Comparison of ENCODE assay signal across 7 mouse cellular contexts in the genomic region with DNA sequence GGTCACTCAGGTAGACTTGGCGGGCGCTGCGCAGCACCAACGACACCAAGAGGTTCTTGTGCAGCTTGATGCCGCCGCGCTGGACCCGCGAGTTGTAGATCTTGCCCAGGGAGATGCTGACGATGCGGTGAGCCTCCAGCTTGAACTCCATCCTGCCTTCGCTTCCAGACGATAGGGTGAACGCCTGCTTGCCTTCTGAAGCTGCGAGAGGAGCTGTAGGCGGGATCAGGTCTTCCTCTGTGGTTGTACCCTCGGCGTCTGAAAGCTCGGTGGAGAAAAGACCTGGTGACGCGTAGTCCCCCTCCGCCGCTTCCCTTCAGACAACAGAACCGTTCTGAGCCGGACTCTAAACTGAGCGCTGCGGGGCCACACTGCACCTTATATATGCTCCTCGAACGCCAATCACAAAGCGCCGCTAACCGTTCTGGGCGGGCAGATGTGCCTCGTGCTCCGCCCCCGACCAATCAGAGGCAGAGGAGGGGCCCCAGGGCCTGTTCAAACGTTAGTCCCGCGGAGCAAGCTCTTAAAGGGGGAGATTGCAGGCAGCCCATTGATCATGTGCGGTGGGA. TPM values are rescaled to one million over a fixed set of nuclear protein-coding genes. Genes with fewer than 3 reads are reported as not detected.
DNase-seq lines count a peak whose midpoint lies in the region; ATAC-seq and TF ChIP-seq lines count a peak whose summit lies in the region.

A gene (minus strand): TSS at position 357 of the 569 bp plus-strand sequence.

- TF ChIP-seq EP300 in heart, adult 2 months (IDR thresholded peaks at IDR 0.05; ENCODE audit: insufficient read depth, low read depth, low read length), result peak; percentile 96

- H3K4me2 ChIP-seq in embryonic facial prominence, embryonic 12.5 days (replicated peaks), result peak within 1 kb of the TSS; percentile 84
- peak within 1 kb of the TSS; percentile 72 for H3K4me2 ChIP-seq in limb, embryonic 13.5 days (replicated peaks)
- peak within 1 kb of the TSS; percentile 53 for H3K4me2 ChIP-seq in midbrain, embryonic 16.5 days (ENCODE audit: low read length)

- peak; percentile 95 for ATAC-seq in embryonic facial prominence, embryonic 12.5 days (ENCODE audit: insufficient number of reproducible peaks, insufficient read depth, low FRiP score, low TSS enrichment)
- ATAC-seq in limb, embryonic 13.5 days (ENCODE audit: low FRiP score, low read depth), result peak; percentile 98
- ATAC-seq in midbrain, embryonic 16.5 days, result peak; percentile 97

- no peaks in the 10 kb centered on the region for H3K36me3 ChIP-seq in embryonic facial prominence, embryonic 12.5 days
- H3K36me3 ChIP-seq in heart, adult 2 months (ENCODE audit: control insufficient read depth, insufficient read depth, low read length), result peaks cover 14% of the 10 kb centered on the region
- peaks cover 8% of the 10 kb centered on the region for H3K36me3 ChIP-seq in limb, embryonic 13.5 days
- H3K36me3 ChIP-seq in midbrain, embryonic 16.5 days (ENCODE audit: control insufficient read depth, insufficient read depth, low read length), result no peaks in the 10 kb centered on the region

- intact Hi-C loops in heart, adult 2 months (cut with DNase I), result loop anchor here (2.0 to 5.0 kb wide), 3 partner anchors 41 to 118 kb away; no protein-coding TSS in a partner anchor

- peak; percentile 96 for DNase-seq in adrenal gland, postnatal 25 days
- DNase-seq in heart, adult 2 months, result peak; percentile 96 to 97
- peak; percentile 95 to 96 for DNase-seq in kidney, adult 8-10 months
- DNase-seq in spleen, postnatal 10 days (ENCODE audit: low spot score in 2 of 2), result peak; percentile 95 to 98

- peak within 1 kb of the TSS; percentile 86 for H3K27ac ChIP-seq in embryonic facial prominence, embryonic 12.5 days
- H3K27ac ChIP-seq in heart, adult 2 months, result peak within 1 kb of the TSS; percentile 95
- H3K27ac ChIP-seq in limb, embryonic 13.5 days, result peak within 1 kb of the TSS; percentile 73
- H3K27ac ChIP-seq in midbrain, embryonic 16.5 days (ENCODE audit: low read length), result peak within 1 kb of the TSS; percentile 91

- no peaks in the 10 kb centered on the region for H3K27me3 ChIP-seq in embryonic facial prominence, embryonic 12.5 days
- no peaks in the 10 kb centered on the region for H3K27me3 ChIP-seq in heart, adult 2 months (ENCODE audit: control insufficient read depth, insufficient read depth, low read length)
- H3K27me3 ChIP-seq in limb, embryonic 13.5 days, result no peaks in the 10 kb centered on the region
- no peaks in the 10 kb centered on the region for H3K27me3 ChIP-seq in midbrain, embryonic 16.5 days (ENCODE audit: control insufficient read depth, insufficient read depth, low read depth, low read length)

- H3K9me3 ChIP-seq in embryonic facial prominence, embryonic 12.5 days, result no peaks in the 10 kb centered on the region
- H3K9me3 ChIP-seq in limb, embryonic 13.5 days, result no peaks in the 10 kb centered on the region
- no peaks in the 10 kb centered on the region for H3K9me3 ChIP-seq in midbrain, embryonic 16.5 days (replicated peaks; ENCODE audit: control insufficient read depth, low read length, poor library complexity, severe bottlenecking)

- peaks cover 8% of the 10 kb centered on the region; the same call in 1 of the 2 replicates for H3K4me1 ChIP-seq in embryonic facial prominence, embryonic 12.5 days
- peaks cover 1% of the 10 kb centered on the region for H3K4me1 ChIP-seq in heart, adult 2 months (ENCODE audit: control insufficient read depth, insufficient read depth, low read length)
- peaks cover 28% of the 10 kb centered on the region for H3K4me1 ChIP-seq in limb, embryonic 13.5 days
- peaks cover 22% of the 10 kb centered on the region for H3K4me1 ChIP-seq in midbrain, embryonic 16.5 days (ENCODE audit: control insufficient read depth, insufficient read depth, low read length)

- H3K79me2 ChIP-seq in heart, adult 2 months (replicated peaks; ENCODE audit: control insufficient read depth, insufficient read depth, low read length), result peaks cover 5% of the 10 kb centered on the region; the same call in 1 of the 2 replicates

- TF ChIP-seq CTCF in heart, adult 2 months (IDR thresholded peaks at IDR 0.05), result peak; percentile 18; the same call in 1 of the 2 replicates

- peak within 1 kb of the TSS; percentile 98 for H3K4me3 ChIP-seq in embryonic facial prominence, embryonic 12.5 days
- H3K4me3 ChIP-seq in heart, adult 2 months, result peak within 1 kb of the TSS; percentile 68
- peak within 1 kb of the TSS; percentile 98 for H3K4me3 ChIP-seq in limb, embryonic 13.5 days
- H3K4me3 ChIP-seq in midbrain, embryonic 16.5 days (ENCODE audit: low read depth, low read length), result peak within 1 kb of the TSS; percentile 96

- TF ChIP-seq POLR2A in heart, adult 2 months (IDR thresholded peaks at IDR 0.05; ENCODE audit: insufficient read depth, low read depth, low read length), result peak; percentile 100

- WGBS in embryonic facial prominence, embryonic 12.5 days, result under 1% methylated on average over 40 of the region's 40 CpGs
- WGBS in heart, adult 2 months, result under 1% methylated on average over 40 of the region's 40 CpGs
- under 1% methylated on average over 40 of the region's 40 CpGs for WGBS in limb, embryonic 13.5 days
- WGBS in midbrain, embryonic 16.5 days, result under 1% methylated on average over 40 of the region's 40 CpGs

- H3K9ac ChIP-seq in embryonic facial prominence, embryonic 12.5 days, result peak within 1 kb of the TSS; percentile 100
- peak within 1 kb of the TSS; percentile 93 for H3K9ac ChIP-seq in heart, adult 2 months (ENCODE audit: low read depth, low read length)
- H3K9ac ChIP-seq in limb, embryonic 13.5 days, result peak within 1 kb of the TSS; percentile 99
- H3K9ac ChIP-seq in midbrain, embryonic 16.5 days (ENCODE audit: low read depth, low read length), result peak within 1 kb of the TSS; percentile 99

RNA-seq across cellular contexts. Expression of the gene that starts here (rescaled TPM):
- 6.7 and 9.1 TPM in 2 replicates for total RNA-seq in adrenal gland, postnatal 25 days (2021)
- 17.3 and 19.9 TPM in 2 replicates for polyA plus RNA-seq in embryonic facial prominence, embryonic 12.5 days (2016; fragmentation: Nextera tagmentation; extraction: Ambion mirVana)
- 10 to 100 TPM; 12.5 to 16.8 TPM for total RNA-seq in heart, adult 2 months (2021)
- 9.8 and 13.5 TPM in 2 replicates for polyA plus RNA-seq in heart, adult 2 months (2012; rRNA removed)
- polyA plus RNA-seq in limb, embryonic 13.5 days (2015; fragmentation: Nextera tagmentation; extraction: Ambion mirVana), result 5.8 and 6.0 TPM in 2 replicates
- polyA plus RNA-seq in midbrain, embryonic 16.5 days (2015; fragmentation: Nextera tagmentation; extraction: Ambion mirVana), result 4.8 and 4.9 TPM in 2 replicates

Comparison
In these comparisons a context has a peak if more than half of its experiments do, and no peak if none do; other contexts are left out.
1. Peak in every context shown above with its lines: DNase-seq, ATAC-seq, H3K4me3 ChIP-seq and H3K27ac ChIP-seq.